Mouse (Mus musculus) spleen, adult 2 months (tissue): ENCODE measurements around the gene Gmfb.

ENCODE experiments used
- CTCF ChIP-seq: fragments of 200-500 bp; IDR thresholded peaks from 2 replicates; pipeline ENCODE4 v1.5.1; 2011; ENCODE audit warnings: mild to moderate bottlenecking, inconsistent platforms; ENCODE audit not compliant: insufficient read depth, insufficient read length, insufficient replicate concordance; ENCODE audit errors: extremely low read depth
- POLR2A ChIP-seq: fragments of 200-500 bp; IDR thresholded peaks from 2 replicates; pipeline ENCODE4 v1.6.1; 2011; ENCODE audit warnings: low read depth, low read length, inconsistent platforms

- no peak for TF ChIP-seq CTCF
- no peak for TF ChIP-seq POLR2A
Observed at GRCm38 (mm10) chr14:46848736-46849135, 26.7 kb upstream of the Gmfb start.
